Mouse (Mus musculus) spleen, postnatal 10 days (tissue): ENCODE results near the gene Ogfod3.

Experiments used
- DNase-seq, 2 experiments: peaks; one replicate each; pipeline ENCODE4 v3.0.0; 2021 to 2022; ENCODE audit warnings: low spot score in 2 of 2

The Ogfod3 gene

DNA sequence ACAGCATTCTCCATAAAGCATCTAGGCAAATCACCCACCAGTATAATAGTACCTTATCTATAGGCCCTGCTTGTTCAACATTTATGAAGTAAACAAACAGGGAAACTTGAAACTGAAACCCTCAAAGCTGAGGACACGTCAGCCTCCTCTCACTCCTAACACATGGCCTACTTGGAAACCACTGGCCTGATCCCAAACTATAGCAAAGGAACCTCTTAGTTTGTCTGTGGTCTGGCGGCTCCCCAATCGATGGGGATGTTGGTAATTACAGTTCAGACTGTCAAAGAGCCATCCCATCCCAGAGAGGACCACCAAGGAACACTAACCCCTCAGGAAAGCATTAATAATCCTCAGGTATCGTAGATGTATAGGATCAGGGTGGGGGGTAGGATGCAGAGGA, 4.7 kb downstream of the Ogfod3 start:
- no peak for DNase-seq

DNA sequence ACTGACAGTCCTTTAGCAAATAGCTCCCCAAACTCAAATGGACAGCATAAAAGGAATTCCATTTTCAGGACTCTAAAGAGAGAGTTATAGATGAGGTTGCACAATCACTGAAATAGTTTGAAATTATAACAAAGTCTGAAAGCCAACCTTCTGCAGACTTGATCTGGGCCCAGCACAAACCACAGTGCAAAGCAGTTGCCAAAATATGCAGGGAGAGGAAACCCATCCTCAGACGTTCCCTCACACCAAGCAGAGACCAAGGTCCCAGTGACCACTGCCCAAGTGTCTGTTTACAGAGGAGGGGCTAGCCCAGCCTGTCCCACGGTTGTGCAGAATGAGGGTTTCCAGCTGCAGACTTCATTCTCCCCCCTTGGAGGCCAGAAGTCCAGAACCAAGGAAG, 5.9 kb downstream of the Ogfod3 start:
- no peak for DNase-seq

DNA sequence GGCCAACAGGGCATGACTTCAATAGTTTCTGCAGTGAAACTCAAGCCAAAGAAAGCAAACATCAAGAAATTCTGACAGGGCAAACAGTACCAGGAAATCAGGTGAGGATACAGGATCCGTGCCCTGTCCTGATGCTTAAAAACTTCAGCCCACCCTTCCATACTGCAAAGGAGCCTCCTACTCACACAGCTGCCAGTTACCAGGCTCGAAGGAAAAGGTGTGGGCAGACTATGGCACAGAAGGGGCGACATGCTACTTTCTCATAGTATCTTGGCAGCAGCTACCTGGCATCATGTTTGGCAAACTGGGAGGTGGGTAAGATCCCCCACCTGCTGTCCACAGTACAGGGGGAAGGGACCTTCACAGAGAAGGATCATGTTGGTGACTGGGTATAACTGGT, 11.1 kb downstream of the Ogfod3 start:
- no peak for DNase-seq

DNA sequence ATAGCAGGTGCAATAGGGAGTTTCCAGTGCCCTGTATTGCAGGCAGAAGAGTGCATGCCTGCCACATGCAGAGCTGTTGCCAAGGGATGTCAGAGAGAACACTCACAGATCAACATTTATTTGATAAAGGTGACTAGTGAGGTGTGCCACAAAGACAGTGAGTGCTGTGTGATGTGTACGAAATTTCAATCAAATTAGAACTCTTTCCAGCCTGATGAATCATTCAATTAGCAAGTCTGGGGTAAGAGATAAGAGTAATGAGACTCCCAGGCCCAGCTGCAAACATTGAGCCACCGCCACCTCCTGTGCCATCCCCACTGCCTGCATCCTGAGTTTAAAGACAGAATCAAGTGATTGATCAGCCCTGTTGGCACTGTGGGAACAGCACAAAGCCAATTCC, 11.8 kb downstream of the Ogfod3 start:
- no peak for DNase-seq

DNA sequence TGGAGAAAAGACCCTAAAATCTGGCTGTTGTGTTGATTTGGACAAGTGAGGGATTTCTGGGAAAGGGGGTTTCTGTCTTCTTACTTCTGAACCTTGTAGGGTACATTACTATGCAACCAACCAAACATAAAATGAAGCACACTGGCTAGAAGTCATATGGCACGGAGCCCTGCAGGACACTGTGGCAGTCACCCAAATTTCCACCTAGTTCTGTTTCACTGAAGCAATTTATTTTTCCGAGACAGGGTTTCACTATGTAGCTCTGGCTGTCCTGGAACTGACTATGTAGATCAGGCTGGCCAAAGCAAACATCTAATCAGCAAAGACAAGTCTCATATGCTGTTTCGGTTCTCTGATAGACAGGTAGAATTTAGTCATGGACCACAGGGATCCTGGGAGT, 14.8 kb downstream of the Ogfod3 start:
- DNase-seq: no peak

DNA sequence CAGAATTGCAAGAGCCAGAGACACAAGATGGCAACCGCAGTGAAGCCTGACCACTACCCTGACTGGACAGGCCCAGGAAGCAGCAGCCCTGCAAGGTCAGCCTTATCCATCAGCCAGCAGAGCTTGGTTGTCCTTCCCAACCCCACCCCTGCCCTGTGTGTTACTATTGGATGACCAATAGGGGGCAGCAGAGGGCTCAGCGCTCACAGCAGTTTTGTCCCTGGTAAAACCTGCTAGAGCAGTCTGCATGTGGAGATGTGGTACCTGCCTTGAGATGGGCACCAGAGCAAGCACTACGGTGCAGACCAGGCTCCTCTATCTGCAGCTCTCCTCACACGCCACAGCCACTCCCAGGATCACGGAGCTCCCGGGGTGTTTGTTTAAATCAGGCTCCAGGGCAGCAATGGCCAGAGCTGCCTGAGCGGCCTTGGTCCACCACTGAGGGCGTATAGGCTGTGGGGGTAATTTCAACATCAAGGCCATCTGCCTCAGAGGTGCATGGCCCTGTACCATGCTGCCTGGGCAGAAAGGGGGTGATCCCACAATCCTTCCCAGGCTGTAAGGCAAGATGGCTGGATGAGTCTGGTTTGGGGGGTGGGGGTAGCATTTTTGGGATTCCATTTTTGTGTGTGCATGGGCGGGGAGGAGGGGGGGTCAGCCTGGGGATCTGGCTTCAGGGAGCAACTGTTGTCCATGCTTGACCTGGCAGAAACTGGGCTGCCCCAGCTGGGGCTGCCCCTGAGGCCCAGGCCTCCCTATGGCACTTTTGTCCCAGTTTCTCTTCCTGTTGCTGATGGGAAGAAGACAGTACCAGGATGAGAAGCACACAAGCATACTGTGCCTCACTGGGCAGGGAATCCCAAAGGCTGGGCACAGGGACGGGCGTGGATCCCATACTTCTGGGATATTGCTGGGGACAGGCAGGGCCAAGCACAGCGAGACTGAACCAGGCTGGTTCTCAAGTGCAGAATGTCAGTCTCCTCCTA, 27.9 kb downstream of the Ogfod3 start:
- DNase-seq: peak; percentile 35 to 65

DNA sequence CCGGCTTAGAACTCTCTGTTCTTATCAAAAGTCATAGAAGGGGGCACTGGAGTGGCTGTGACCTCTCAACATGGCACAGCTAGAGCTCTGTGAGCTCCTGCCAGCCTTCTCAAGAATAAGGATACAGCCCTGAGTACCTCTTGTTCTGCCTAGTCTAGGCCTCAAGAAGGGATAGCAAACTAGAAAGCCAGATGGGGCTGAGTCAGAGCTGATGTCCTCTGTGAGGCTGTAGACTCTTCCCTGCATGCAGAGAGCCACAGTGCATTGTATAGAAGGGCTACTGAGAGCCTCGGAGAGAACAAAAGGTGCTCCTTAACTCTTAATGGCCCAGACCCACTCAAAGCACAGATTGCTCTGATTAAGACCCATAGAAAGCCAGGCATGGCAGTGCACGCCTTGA, 30.3 kb downstream of the Ogfod3 start:
- no peak for DNase-seq

DNA sequence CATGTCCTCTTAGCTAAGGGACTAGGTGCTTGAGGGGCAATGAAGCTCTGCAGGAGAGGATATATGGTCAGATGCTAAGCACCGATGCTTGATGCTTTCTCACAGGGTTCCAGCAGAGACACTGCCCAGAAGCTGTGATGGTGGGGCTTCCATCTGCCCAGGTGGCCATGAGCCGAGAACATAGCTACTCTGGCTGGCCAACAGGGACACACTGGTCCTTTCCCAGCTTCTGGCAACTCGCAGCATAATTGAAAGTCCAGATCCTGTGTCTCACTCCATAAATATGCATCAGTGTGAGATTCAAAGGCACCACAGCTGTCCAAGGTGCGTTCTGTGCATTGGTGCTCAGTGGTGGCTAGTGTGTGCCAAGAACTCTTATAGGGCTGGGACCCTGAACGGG, 31.3 kb downstream of the Ogfod3 start:
- no peak for DNase-seq

DNA sequence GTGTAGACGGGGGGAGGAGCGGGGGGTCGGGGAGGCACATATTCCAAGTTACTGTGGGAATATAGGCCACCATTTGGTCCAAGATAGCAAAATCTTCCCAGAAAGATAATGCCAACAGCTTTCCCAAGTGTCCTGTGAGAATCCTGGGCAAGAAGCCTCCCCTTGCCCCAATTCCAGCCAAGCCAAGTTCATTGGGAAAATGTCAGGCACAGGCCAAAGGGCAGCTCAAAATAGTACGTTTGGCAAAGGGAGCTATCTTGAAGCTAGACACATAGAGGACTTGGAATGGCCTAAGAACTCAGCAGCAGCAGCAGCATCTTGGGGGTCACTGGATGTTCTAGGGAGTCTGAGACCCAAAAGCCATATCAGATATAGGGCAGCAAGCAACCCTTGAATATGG, 40.8 kb downstream of the Ogfod3 start:
- DNase-seq: no peak

DNA sequence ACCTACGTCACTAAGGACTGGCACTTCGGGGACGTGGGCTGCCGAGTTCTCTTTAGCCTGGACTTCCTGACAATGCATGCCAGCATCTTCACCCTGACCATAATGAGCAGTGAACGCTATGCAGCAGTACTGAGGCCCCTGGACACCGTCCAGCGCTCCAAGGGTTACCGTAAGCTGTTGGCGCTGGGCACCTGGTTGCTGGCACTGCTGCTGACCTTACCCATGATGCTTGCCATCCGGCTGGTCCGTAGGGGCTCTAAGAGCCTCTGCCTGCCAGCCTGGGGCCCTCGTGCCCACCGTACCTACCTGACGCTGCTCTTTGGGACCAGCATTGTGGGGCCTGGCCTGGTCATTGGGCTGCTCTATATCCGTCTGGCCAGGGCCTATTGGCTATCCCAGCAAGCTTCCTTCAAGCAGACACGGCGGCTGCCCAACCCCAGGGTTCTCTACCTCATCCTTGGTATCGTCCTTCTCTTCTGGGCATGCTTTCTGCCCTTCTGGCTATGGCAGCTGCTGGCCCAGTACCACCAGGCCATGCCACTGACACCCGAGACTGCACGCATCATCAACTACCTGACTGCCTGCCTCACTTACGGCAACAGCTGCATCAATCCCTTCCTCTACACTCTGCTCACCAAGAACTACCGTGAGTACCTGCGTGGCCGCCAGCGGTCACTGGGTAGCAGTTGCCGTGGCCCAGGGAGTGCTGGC, 43.7 kb downstream of the Ogfod3 start:
- DNase-seq: no peak

DNA sequence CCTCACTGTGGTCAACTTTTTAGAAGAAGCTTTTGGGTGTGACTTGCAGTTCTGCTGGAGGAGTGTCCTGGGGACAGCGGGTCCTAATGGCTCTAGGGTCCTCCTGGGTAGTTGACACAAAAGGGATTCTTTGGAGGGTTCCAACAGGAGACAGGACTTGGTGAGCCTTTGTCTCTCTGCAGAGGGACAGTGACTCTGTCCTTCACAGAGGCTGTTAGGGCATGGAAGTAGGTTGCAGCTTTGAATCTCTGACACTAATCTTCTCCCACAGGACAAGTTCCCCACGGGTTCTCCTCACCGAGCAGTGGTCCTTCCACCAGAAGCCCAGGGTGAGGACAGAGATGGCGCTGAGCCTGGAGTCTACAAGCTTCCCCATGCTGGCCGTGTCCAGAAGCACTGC, 44.5 kb downstream of the Ogfod3 start, which contains the start of gene Uts2r:
TSS of gene Uts2r (plus strand) at position 301 of the 400 bp plus-strand sequence.
- no peak for DNase-seq

DNA sequence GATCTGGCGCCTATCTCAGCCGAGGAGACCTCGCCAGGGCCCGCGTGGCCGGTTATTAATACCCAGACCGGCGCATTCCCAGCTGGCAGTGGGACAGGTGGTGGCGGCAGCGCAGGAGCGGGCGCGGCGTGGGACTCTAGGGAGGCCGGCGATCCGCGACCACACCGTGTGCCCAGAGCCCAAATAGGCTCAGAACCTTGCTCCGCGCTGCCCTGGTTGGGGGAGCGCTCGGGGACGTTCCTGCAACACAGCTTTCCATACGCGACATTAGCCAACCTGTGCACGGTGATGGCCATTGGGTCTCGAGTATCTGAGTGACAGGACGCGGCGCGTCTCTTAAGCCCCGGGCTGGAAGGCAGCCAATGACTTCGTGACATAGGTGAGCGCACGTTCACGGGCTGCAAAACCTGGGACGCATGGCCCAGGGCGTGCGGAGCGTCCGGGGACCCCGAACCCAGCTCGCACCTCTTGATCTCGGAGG, 48.1 kb downstream of the Ogfod3 start:
- no peak for DNase-seq

DNA sequence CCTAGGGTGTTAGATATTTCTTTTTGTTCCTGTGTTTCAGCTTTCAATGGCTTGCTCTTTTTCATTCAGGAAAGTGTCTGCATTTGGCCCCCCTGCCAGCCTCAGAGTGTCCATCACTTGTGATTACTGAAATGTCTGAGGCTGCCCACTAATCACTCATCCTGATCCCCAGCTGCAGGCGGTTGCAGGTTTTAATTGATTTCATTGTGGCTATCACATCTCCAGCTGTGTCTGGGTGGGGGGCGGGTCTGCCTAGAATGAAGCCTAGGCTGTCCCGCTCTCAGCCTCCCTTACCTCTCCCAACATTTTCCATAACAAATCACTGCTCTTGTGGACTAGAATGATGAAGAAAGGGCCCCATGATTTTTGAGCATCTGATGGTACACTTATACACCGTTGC, 50.3 kb downstream of the Ogfod3 start:
- no peak for DNase-seq

DNA sequence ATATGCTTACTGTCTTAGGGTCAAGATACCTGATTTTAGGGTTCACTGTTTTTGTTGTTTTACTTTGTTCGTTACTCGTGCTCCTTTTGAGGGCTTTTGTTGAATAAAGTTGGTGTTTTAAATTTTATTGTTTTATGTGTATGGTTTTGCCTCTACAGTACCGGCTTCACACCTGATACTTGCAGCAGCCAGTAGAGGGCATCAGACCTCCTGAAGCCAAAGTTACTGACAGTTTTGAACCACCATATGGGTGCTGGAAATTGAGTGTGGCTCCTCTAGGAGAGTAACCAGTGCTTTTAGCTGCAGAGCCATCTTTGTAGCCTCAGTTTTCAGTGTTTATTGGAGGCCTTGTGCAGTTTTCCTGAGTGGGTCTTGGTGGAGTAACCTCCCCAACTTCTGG, 56.3 kb downstream of the Ogfod3 start:
- DNase-seq: no peak

DNA sequence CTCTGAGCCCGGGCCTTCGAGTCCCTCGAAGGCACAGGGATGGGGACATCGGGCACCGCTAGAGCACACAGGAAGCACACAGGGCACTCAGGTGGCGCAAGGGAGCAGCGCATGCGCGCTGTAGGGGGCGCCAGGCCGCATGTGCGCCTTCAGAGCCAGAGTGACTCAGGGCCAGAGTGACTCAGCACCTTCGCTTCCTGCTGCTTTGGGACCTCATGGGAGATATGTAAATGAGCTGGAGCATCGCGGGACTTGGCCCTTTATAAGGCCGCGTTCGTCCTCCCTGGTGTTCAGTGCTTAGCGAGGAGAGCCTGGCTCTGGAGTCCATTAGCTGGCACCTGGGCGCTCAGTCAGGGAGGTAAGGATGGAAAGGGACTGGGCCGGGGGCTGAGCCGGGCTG, 58.6 kb downstream of the Ogfod3 start, which contains the start of gene Tex19.1:
TSS of gene Tex19.1 (plus strand) at position 279 of the 400 bp plus-strand sequence.
- DNase-seq: peak in 1 of 2 experiments; percentile 20

DNA sequence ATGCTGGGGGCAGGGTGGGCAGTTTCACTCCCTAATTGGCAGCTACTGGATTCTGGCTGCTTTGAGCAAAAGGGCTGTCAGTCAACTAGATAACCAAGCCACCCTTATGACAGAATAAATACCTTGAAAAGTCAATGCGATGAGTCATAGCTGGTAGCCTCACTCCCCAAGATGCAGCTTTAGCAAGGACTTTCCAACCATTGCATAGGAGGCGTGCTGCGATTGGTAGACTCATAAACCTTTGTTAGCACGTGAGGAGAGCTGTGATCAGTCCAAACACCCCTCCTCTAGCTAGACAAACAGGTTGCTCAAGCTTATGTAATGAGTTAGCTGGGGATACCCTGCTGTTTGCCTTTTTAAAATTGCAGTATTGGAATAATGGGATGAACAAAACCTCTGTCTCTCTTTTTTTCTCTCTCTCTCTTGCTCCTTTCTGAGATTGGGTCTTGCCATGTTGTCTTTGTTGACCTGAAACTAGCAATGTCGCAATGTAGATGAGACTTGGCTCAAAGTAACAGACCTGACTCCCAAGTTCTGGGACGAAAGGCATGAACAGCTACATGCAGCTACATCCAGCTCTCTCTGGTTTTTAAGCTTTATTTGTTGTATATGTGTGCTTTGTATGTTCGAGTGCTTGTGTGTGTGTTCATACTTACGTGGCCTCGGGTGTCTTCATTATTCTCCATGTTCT, 61.0 kb downstream of the Ogfod3 start:
- no peak for DNase-seq

DNA sequence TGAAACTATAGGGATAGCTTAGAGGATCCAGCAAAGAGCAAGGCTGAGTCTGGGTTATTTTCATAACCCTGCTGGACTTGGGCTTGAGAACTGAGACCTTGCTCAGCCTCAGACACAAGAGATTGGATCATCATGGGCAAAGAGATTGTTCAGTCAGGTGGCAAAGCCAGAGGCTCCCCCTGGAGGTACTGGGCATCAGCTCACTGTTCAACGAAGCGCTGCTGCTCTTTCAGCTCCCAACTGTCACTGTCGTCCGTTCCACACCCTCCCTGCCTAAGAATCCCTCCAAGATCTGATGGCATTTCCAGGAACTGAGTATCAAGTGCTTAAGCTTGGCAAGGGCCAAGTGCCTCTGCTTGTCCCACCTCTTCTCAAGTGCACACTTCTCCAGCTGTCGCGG, 65.8 kb downstream of the Ogfod3 start:
- no peak for DNase-seq

DNA sequence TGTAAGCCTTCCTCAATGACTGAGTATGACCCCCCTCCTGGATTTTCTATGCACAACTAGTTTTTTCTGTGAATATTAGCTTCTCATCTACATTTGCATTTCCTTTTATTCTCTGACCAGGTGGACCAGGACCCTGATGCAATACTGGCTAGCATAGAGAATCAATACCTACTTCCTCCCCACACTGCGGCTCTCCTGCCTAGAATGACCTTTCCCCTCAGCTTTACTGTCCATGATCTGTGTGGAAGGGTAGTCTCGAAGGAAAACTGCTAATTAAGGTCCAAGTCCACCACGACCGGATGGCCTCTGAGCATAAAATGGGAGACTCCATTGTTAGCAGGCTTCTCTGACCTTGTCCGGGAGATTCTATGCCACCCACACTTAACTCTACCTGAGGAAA, 66.8 kb downstream of the Ogfod3 start:
- DNase-seq: no peak

DNA sequence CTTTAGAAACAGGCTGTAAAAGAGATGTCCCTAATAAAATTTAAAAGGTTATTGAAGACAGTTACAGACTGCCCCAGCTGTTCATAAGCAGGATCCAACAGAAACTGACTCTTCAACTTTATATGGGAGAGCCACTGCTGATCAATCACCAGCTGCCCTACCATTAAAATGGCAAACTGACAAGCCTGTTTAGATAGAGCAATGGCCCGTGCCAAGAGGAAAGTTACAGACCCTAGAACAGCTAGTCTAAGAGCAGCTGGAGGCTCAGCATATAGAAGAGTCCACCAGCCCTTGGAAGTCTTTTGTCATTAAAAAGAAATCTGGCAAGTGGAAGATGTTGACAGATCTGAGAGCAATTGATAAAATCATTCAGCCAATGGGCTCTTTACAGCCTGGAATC, 69.9 kb downstream of the Ogfod3 start:
- DNase-seq: no peak

DNA sequence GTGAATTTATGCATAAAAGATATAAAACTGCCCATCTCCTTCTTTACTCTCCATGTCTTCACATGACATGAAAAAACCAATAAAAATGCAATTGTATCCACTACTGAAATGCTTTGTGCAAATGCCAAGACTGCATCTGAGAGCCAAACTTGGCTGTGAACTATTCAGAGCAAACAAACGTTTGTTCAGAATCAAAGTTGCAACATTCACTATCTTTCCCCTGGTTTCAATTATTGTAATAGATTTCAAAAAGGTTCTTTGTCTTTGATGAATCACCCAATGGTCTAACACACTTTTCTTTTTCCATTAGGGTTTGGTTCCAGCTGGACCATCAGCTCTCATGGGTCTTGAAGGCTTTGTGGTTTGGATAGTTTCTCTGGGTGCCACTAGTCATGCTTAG, 74.9 kb downstream of the Ogfod3 start:
- no peak for DNase-seq
